Mouse (Mus musculus): ENCODE measurements around the gene Ganc.
A peak's percentile ranks its signal among the peaks of the same experiment; 100 is the strongest.

Ganc gene

DNA sequence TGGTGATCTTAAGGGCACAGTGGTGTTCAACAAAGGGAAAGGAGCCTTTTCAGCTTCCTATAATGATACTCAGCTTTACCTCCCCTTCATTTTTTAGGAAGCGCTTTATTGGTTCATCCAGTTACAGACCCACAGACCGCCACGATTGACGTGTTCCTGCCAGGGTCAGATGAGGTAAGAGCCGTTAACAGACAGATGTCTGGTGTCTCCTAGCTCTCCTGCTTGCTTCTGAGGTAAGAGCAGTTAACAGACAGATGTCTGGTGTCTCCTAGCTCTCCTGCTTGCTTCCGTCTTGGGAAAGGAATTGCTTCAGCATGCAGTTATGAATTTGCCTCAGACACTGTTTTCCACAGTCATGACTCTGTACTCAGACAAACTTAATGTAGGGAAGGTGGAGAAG is 47.0 kb downstream of the Ganc start:
- DNase-seq (ENCODE audit: low spot score), result no peak

- DNase-seq (ENCODE audit: low spot score), result no peak
These were observed 48.9 kb downstream of the Ganc start for GRCm38 (mm10) chr2:120452600-120452999.

DNA sequence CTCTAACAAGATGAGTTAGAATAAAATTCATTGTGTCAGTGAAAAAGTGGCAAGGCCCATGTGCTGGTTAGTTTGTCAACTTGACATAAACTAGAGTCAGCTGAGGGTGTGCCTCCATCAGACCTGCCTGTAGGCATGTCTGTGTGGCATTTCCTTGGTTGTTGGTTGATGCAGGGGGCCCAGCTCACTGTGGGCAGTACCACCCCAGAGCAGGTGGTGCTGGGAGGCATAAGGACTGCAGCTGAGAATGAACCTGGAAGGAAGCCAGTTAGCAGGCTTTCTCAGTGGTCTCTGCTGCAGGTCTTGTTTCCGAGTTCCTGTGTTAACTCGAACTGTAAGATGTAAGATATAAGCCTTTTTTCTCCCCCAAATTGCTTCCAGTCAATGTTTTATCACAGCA is 51.3 kb downstream of the Ganc start:
- DNase-seq (ENCODE audit: low spot score), result no peak

DNA sequence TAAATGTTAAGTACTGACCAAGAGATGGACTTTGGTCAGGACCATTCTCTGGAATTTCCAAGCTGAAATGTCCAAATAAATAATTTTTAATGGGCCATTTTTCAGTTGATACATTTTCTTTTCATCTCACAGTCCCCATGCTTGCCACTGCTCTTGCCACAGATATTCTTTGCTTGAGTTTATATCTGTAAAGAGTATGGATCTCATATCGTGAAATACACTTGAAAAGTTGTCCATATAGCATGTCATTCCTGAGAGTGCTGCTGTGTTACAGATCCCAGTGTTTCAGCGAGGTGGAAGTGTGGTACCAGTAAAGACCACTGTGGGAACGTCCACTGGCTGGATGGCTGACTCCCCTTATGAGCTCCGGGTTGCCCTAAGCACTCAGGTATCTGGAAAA is 52.0 kb downstream of the Ganc start, which contains the start of gene Capn3:
Gene Capn3, plus strand, starts transcription at position 301 of the 400 bp plus-strand sequence.
- no peak for DNase-seq (ENCODE audit: low spot score)

GRCm38 (mm10) chr2:120460216-120460615 is 56.5 kb downstream of the Ganc start:
- DNase-seq (ENCODE audit: low spot score), result no peak

DNA sequence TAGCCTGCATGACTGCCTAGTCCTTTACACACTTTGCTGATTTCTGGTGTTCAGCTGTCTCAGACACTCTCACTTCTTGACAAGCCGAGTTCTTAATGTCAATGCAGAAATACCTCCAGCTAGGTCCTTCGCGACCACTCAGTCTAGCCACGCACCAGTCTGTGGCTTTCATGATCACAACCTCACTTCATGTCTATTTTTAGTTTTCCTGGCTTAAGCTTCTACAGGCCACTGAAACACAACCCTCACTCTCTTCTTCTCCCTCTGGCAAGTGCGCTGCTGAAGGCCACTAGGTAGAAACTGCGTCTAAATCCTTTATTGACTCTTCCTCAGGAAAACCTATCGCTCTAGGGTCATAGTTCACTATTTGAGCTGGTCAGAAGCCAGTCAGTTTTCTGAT is 59.6 kb downstream of the Ganc start:
- DNase-seq (ENCODE audit: low spot score), result no peak

DNA sequence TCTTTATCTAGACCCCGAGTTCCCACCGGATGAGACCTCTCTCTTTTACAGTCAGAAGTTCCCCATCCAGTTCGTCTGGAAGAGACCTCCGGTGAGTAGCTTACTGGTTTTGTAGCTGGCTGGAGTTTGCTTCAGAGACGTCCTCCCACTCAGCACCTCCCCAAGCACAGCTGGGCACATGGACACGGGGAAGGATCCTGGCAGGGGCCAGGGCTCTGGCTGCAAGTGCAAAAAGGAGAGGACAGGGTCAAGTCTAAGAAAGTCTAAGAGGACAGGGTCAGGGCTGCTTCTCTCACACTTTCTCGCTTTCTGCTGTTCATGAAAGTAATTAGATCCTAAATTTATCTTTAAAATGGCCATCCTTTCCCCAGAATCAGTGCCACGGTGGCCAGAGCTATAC is 60.4 kb downstream of the Ganc start:
- DNase-seq (ENCODE audit: low spot score), result no peak

DNA sequence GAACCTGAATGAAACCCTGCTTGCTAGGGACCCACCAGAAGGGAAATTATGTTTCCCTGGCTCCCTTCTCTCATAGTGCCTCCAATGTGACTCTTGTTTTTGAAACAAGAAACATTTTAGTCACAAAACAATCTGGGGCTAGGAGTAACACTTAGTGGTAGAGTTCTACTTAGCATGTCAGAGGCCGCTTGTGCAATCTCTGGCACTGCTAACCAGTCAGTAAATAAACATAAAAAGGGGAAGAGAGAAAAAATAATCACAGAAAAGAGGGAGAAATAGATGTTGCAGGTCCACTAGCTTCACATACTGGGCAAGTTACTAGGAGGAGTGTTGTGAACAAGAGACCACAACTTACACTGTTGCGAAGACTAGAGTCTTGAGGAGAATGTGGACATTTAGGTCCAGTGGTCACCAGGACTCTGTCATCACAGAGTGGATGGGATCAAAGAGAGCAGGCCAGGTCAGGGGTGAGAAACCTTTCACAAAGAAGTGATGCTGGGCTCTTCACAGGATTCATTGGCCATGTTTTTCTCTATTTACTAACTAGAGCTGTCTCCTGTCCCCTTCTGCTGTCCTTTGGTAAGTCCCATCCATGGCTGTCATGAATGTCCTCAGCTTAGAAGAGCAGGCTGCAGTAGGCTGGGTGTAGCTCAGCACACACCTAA is 61.2 kb downstream of the Ganc start:
- DNase-seq (ENCODE audit: low spot score), result no peak

GRCm38 (mm10) chr2:120465397-120465785 is 61.7 kb downstream of the Ganc start:
- DNase-seq (ENCODE audit: low spot score), result no peak

- no peak for DNase-seq (ENCODE audit: low spot score)
These were observed 64.3 kb downstream of the Ganc start for GRCm38 (mm10) chr2:120468011-120468410.

GRCm38 (mm10) chr2:120469220-120469619 is 65.5 kb downstream of the Ganc start:
- DNase-seq (ENCODE audit: low spot score), result no peak

DNA sequence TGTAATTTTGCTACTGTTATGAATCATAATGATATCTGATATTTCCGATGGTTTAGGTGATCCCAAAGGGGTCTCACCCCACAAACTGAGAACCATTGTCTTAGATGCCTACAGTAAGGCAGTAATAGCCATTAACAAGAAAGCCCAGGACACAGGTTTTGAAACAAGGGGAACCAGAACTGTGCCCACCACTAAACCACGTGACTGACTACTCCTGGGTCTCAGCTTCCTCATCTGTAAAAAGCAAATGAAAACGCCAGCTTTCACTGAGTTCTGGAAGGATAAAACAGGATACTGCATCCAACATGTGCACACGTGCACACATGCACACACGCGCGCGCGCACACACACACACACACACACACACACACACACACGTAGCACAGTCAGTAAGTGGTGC is 66.0 kb downstream of the Ganc start:
- DNase-seq (ENCODE audit: low spot score), result no peak

GRCm38 (mm10) chr2:120470856-120471255 is 67.2 kb downstream of the Ganc start:
- DNase-seq (ENCODE audit: low spot score), result no peak

DNA sequence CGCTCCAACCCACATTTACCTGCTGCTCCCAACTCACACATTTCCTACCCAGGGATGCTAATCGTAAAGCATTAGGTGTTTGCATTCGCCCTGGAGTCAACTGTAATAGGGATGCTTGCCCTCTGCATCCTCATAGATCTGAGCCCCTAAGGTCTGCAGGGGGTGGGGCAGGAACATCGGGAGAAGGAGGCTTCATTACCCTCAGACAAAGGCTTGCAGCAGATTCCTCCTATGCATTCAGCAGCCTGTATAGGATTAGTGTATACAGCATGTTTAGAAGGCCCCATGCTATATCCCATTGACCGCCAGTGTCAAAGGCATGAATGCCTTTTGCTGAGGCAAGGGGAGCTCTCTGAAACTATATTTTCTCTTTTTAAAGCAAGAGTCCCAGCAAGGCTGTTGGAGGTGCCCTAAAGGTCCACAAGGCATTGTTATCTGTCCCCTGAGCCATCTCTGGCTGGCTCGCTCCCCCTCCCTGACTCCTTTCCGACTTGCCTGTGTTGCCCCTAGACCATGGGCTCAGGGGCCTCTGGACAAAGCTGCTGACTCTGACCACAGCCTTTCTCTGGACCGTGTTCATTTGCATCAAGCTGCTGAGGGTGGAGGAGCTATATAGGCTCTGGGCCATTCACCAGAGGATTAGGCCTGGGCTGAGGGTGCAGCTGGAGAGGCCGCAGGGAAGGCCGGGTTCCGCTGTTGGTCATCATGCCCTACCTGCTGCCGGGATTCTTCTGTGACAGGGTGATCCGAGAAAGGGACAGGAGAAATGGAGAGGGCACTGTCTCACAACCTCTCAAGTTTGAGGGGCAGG is 72.8 kb downstream of the Ganc start:
- no peak for DNase-seq (ENCODE audit: low spot score)

GRCm38 (mm10) chr2:120478600-120478999 is 74.9 kb downstream of the Ganc start:
- peak; percentile 72 for DNase-seq (ENCODE audit: low spot score)

DNA sequence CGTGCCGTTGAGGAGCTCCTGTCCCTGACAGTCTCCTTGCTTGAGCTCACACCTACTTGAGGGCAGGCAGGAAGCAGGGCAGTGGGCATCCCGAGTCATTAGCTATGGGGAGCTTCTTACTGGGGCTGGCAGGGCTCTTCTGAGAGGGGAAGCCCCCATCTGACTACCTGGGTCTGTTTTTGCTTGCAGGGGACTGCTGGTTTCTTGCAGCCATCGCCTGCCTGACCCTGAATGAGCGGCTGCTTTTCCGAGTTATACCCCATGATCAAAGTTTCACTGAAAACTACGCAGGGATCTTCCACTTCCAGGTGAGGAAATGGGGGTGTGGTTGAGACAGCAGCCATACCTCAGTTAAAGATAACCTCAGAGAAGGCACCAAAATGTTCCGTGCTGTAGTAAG is 78.2 kb downstream of the Ganc start:
- DNase-seq (ENCODE audit: low spot score), result no peak

- no peak for DNase-seq (ENCODE audit: low spot score)
These were observed 79.1 kb downstream of the Ganc start for GRCm38 (mm10) chr2:120482506-120483389.

GRCm38 (mm10) chr2:120484241-120484640 is 80.5 kb downstream of the Ganc start:
- no peak for DNase-seq (ENCODE audit: low spot score)

GRCm38 (mm10) chr2:120493254-120493653 is 89.6 kb downstream of the Ganc start:
- DNase-seq (ENCODE audit: low spot score), result no peak

GRCm38 (mm10) chr2:120496511-120496910 is 92.8 kb downstream of the Ganc start:
- no peak for DNase-seq (ENCODE audit: low spot score)

DNA sequence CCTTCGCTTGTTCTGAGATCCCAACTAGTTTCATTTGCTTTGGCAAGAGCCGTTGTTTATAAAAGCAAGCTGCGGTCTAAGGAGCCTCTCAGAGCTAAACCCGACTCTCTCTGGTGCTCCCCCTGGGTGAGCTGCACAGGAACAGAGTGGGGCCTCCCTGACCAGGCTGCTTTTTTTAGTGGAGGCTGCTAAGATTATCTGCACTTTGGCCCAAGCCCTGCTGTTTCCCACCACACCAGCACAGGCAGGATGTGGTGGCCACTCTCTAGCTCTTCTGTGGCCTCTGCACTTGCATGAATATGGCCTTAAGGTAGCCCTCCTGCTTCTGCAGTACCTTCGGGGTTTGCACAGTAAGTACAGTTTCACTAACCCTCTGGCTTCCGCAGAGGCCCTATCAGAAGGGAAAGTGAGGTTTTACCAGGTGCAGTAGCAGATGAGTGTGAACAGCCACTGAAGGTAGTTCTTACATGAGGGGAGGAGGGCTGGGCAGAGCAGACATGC is 96.3 kb downstream of the Ganc start:
- DNase-seq (ENCODE audit: low spot score), result no peak

DNA sequence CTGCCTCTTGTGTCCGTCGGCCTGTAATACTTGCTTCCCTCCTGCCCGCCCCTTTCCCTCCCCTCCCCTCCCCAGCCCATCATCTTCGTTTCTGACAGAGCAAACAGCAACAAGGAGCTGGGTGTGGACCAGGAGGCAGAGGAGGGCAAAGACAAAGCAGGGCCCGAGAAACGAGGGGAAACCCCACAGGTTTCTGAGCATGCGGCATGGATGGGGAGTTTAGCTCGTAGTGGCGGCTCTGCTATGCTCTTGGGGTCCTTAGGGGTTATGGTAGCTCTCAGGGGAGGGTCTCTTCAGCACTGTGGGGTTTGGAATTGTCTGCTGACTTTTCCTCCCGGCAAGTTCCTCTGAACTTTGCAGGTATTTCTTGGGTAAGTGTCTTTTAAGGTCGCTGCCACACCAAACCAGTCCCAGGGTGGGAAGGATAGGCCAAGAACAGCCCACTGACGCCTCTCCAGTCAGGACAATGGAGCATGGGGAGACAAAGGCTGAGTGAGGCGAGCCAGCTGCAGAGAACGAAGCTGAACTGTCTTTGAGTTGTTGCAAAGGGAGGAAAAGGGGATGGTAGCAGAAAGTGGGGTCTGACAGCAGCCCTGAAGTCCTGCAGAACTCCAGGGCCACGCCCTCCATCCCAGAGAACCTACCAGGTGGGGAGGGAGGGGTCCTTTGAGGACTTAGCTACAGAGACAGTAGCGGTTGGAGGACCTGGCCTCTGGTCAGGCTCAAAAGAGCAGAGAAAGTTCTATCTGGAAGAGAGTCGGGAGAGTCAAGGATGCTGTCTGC is 97.6 kb downstream of the Ganc start:
- no peak for DNase-seq (ENCODE audit: low spot score)

All from c-Kit-positive CD71-positive TER-119-positive erythroid progenitor cells, embryonic 14.5 days (primary cell).